Mouse (Mus musculus): ENCODE data around the gene Vmo1. TPM values are rescaled to one million over a fixed set of nuclear protein-coding genes. Genes with fewer than 3 reads are reported as not detected.
"Not testable (repeated sequence)": the region's sequence is repeated elsewhere in the genome, so short reads cannot be mapped to it uniquely, and the experiment has no call there.

The Vmo1 gene
- polyA plus RNA-seq, 1 experiment from 2014 or later, result 0.15 TPM

- ATAC-seq (ENCODE audit: low FRiP score, low TSS enrichment) (peak; percentile 55), DNase-seq (ENCODE audit: low spot score) (no peak)
- TF ChIP-seq CTCF (IDR thresholded peaks at IDR 0.05; ENCODE audit: low read depth) (no peak), EP300 (optimal IDR thresholded peaks at IDR 0.05) (no peak)
- 1% methylated on average over 12 of the region's 12 CpGs for WGBS
- no peaks in the 10 kb centered on the region for H3K27me3 ChIP-seq (ENCODE audit: control insufficient read depth, insufficient read depth, low read length)
- H3K36me3 ChIP-seq (ENCODE audit: control insufficient read depth, insufficient read depth, low read length), result peaks cover 9% of the 10 kb centered on the region; the same call in 1 of the 2 replicates
- H3K4me3 ChIP-seq (ENCODE audit: low read depth, low read length), result peak overlapping the region; percentile 68
- H3K27ac ChIP-seq (replicated peaks), result no peak overlapping the region
- no peaks in the 10 kb centered on the region for H3K4me1 ChIP-seq (replicated peaks; ENCODE audit: control insufficient read depth, insufficient read depth)
- no peaks in the 10 kb centered on the region for H3K9me3 ChIP-seq (ENCODE audit: control insufficient read depth, low read length)
- H3K9ac ChIP-seq (ENCODE audit: low read length), result peak overlapping the region; percentile 73
- peak overlapping the region; percentile 64 for H3K4me2 ChIP-seq (replicated peaks; ENCODE audit: low read depth)
Observed at GRCm38 (mm10) chr11:70525726-70526125, 11.3 kb upstream of the Vmo1 start.

DNA sequence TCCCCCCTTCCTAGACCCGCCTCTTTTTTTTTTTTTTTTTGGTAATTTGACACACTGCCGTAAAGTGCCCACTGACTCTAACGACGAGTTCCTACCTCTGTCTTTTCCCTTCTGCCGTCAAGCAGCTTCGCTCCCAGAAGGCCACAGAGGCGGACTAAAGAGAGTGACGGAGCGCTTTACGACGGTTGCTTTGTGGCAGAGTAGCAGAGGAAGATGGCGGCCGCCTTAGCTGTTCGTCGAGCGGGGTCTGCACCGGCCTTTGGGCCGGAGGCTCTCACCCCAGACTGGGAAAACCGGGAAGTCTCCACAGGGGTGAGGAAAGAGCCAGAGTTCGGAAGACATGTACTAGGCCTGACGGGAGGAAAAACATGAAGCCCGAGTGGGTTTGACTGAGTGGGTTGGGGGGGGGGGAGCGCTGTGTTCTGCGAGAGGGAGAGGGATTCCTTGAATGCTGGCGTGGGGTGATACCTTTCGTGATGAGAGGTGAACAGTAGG is 10.8 kb upstream of the Vmo1 start, which contains the start of gene Psmb6:
TSS of gene Psmb6 (plus strand) at position 184 of the 495 bp plus-strand sequence.
- H3K27ac ChIP-seq (replicated peaks), result no peak within 1 kb of the TSS
- H3K9me3 ChIP-seq (ENCODE audit: control insufficient read depth, low read length), result no peaks in the 10 kb centered on the region
- ATAC-seq (ENCODE audit: low FRiP score, low TSS enrichment) (peak; percentile 93), DNase-seq (ENCODE audit: low spot score) (peak; percentile 91)
- TF ChIP-seq EP300 (optimal IDR thresholded peaks at IDR 0.05), result no peak
- no peak for TF ChIP-seq CTCF (IDR thresholded peaks at IDR 0.05; ENCODE audit: low read depth)
- H3K4me3 ChIP-seq (ENCODE audit: low read depth, low read length), result peak within 1 kb of the TSS; percentile 68
- H3K9ac ChIP-seq (ENCODE audit: low read length), result peak within 1 kb of the TSS; percentile 73
- peaks cover 9% of the 10 kb centered on the region; the same call in 1 of the 2 replicates for H3K36me3 ChIP-seq (ENCODE audit: control insufficient read depth, insufficient read depth, low read length)
- under 1% methylated on average over 25 of the region's 26 CpGs for WGBS
- no peaks in the 10 kb centered on the region for H3K4me1 ChIP-seq (replicated peaks; ENCODE audit: control insufficient read depth, insufficient read depth)
- peak within 1 kb of the TSS; percentile 64 for H3K4me2 ChIP-seq (replicated peaks; ENCODE audit: low read depth)
- no peaks in the 10 kb centered on the region for H3K27me3 ChIP-seq (ENCODE audit: control insufficient read depth, insufficient read depth, low read length)

DNA sequence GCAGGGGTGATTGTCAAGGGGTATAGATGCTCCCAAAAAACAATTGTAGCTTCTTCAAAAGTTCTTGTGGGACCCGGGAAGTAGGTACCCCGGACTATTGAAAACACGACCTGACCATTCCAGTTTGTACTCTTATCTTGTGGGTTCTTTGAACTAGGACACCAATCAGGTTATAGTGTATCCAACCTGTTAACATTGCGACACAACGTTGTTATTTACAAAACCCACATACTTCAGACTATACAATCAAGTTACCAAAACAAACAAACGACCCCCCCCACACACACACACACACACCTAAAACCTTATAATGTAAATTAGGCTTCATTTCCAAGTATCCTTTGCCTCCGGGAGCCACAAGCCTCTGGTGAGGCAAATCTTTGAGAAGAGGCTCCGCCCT is 10.4 kb upstream of the Vmo1 start:
- H3K9ac ChIP-seq (ENCODE audit: low read length), result no peak overlapping the region
- TF ChIP-seq CTCF (IDR thresholded peaks at IDR 0.05; ENCODE audit: low read depth) (no peak), EP300 (optimal IDR thresholded peaks at IDR 0.05) (no peak)
- H3K4me3 ChIP-seq (ENCODE audit: low read depth, low read length), result peak overlapping the region; percentile 27
- H3K4me1 ChIP-seq (replicated peaks; ENCODE audit: control insufficient read depth, insufficient read depth), result no peaks in the 10 kb centered on the region
- WGBS, result 3% methylated on average over 8 of the region's 8 CpGs
- H3K9me3 ChIP-seq (ENCODE audit: control insufficient read depth, low read length), result no peaks in the 10 kb centered on the region
- H3K4me2 ChIP-seq (replicated peaks; ENCODE audit: low read depth), result peak overlapping the region; percentile 44
- H3K36me3 ChIP-seq (ENCODE audit: control insufficient read depth, insufficient read depth, low read length), result peaks cover 9% of the 10 kb centered on the region; the same call in 1 of the 2 replicates
- no peak for DNase-seq (ENCODE audit: low spot score)
- no peaks in the 10 kb centered on the region for H3K27me3 ChIP-seq (ENCODE audit: control insufficient read depth, insufficient read depth, low read length)
- ATAC-seq (ENCODE audit: low FRiP score, low TSS enrichment), result peak; percentile 29
- H3K27ac ChIP-seq (replicated peaks), result no peak overlapping the region

- not testable (repeated sequence) for ATAC-seq (ENCODE audit: low FRiP score, low TSS enrichment); H3K27me3 ChIP-seq (ENCODE audit: control insufficient read depth, insufficient read depth, low read length); H3K9me3 ChIP-seq (ENCODE audit: control insufficient read depth, low read length); H3K9ac ChIP-seq (ENCODE audit: low read length); H3K4me1 ChIP-seq (replicated peaks; ENCODE audit: control insufficient read depth, insufficient read depth); H3K36me3 ChIP-seq (ENCODE audit: control insufficient read depth, insufficient read depth, low read length); H3K27ac ChIP-seq (replicated peaks); H3K4me2 ChIP-seq (replicated peaks; ENCODE audit: low read depth); H3K4me3 ChIP-seq (ENCODE audit: low read depth, low read length); DNase-seq (ENCODE audit: low spot score)
- peak; percentile 20 for TF ChIP-seq CTCF (IDR thresholded peaks at IDR 0.05; ENCODE audit: low read depth)
- 85% methylated on average over 8 of the region's 8 CpGs for WGBS
Observed at GRCm38 (mm10) chr11:70523306-70523989, 9.0 kb upstream of the Vmo1 start.

DNA sequence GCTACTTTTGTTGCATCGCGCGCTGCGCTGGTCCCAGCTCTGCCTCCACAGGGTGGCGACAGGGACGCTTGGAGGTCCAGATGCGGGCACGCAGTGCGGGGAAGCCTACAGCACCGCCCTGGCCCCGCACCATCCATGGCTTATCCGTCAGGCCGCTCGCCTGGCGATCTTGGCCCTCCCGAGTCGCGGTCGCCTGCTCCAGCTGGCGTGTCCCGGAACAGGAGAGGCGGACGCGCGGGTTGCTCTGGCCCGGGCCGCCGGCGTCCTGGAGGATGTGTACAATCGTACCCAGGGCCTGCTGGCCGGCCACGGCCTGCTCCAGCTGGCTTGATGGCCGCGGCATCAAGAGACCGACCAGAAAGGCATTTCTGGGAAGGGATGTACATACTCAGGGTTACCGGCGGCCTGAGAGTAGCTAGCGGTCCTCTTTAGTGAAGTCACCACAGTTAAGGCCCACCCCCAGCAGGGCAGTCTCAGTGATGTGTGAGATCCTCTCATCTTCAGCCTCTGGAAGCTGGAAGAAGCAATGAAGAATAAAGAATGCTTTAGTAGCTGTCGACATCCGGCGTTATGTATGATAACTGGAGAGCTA is 5.9 kb upstream of the Vmo1 start:
- peak; percentile 54 for ATAC-seq (ENCODE audit: low FRiP score, low TSS enrichment)
- WGBS, result 17% methylated on average over 40 of the region's 41 CpGs

GRCm38 (mm10) chr11:70518923-70519322 is 4.5 kb upstream of the Vmo1 start, which contains the start of gene Gltpd2:
Gene Gltpd2 (plus strand): TSS chr11:70519196.
- TF ChIP-seq CTCF (IDR thresholded peaks at IDR 0.05; ENCODE audit: low read depth) (no peak), EP300 (optimal IDR thresholded peaks at IDR 0.05) (no peak)
- DNase-seq (ENCODE audit: low spot score) (no peak), ATAC-seq (ENCODE audit: low FRiP score, low TSS enrichment) (no peak)
- Histone ChIP-seq H3K9ac (ENCODE audit: low read length) (peak within 1 kb of the TSS; percentile 70), H3K4me2 (replicated peaks; ENCODE audit: low read depth) (peak within 1 kb of the TSS; percentile 57), H3K36me3 (ENCODE audit: control insufficient read depth, insufficient read depth, low read length) (no peaks in the 10 kb centered on the region), H3K9me3 (ENCODE audit: control insufficient read depth, low read length) (no peaks in the 10 kb centered on the region), H3K4me3 (ENCODE audit: low read depth, low read length) (peak within 1 kb of the TSS; percentile 37), H3K27me3 (ENCODE audit: control insufficient read depth, insufficient read depth, low read length) (no peaks in the 10 kb centered on the region), H3K27ac (replicated peaks) (peak within 1 kb of the TSS; percentile 85), H3K4me1 (replicated peaks; ENCODE audit: control insufficient read depth, insufficient read depth) (no peaks in the 10 kb centered on the region)
- WGBS, result 80% methylated on average over 10 of the region's 10 CpGs

More for the DNA sequence above, 5.9 kb upstream of the Vmo1 start:
- Histone ChIP-seq H3K9ac (ENCODE audit: low read length) (peak overlapping the region; percentile 70), H3K4me2 (replicated peaks; ENCODE audit: low read depth) (peak overlapping the region; percentile 57), H3K27me3 (ENCODE audit: control insufficient read depth, insufficient read depth, low read length) (no peaks in the 10 kb centered on the region), H3K36me3 (ENCODE audit: control insufficient read depth, insufficient read depth, low read length) (no peaks in the 10 kb centered on the region), H3K9me3 (ENCODE audit: control insufficient read depth, low read length) (no peaks in the 10 kb centered on the region), H3K27ac (replicated peaks) (peak overlapping the region; percentile 85), H3K4me3 (ENCODE audit: low read depth, low read length) (peak overlapping the region; percentile 37), H3K4me1 (replicated peaks; ENCODE audit: control insufficient read depth, insufficient read depth) (no peaks in the 10 kb centered on the region)
- peak; percentile 29 for DNase-seq (ENCODE audit: low spot score)
- peak; percentile 52 for TF ChIP-seq CTCF (IDR thresholded peaks at IDR 0.05; ENCODE audit: low read depth)
- TF ChIP-seq EP300 (optimal IDR thresholded peaks at IDR 0.05), result no peak

Data from stomach, postnatal 0 days (tissue).